8 mouse cellular contexts compared by ENCODE assay signal in the genomic region with DNA sequence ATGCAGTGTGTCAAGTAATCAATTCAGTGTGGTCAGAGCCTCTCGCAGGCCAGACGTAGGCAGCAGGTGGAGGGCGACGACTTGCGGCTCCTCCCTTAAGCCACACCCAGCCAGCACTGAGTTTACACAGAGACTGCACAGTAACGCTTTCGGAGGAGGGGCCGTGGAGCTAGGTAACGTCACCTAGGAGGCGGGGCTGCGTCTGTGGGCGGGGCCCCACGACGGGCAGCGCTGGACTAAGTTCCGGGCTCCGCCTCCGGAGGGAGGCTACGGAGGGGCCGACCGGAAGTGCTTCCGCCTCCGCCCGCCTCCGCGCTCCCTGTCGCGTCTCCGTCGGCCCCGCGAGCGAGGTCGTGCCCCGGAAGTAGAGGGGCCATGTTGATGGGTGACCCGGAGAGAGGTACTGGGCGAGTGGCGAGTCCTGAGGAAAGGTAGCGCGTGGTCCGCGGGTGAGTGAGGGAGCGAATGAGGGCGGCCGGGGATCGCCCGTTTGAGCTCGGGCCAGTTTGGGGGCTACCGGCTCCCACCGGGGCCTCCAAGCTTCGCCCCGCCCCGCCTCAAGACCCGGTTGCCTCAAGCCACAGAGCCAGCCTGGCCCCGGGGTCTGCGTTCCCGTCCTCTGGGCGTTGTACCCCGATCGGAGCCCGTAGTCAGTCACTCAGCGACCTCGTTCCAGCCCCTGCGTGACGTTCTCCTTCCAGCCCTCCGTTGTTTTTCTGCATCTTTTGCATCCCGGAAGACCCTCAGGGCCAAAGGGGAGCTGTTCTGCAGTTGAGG. TPM values are rescaled to one million over a fixed set of nuclear protein-coding genes. Genes with fewer than 3 reads are reported as not detected.
DNase-seq lines count a peak whose midpoint lies in the region; ATAC-seq and TF ChIP-seq lines count a peak whose summit lies in the region.

A gene (plus strand): TSS at position 286 of the 777 bp plus-strand sequence.

- H3K27me3 ChIP-seq in G1E (ENCODE audit: insufficient read depth, low read length) = peaks cover 13% of the 10 kb centered on the region
- H3K27me3 ChIP-seq in forebrain, postnatal 0 days (ENCODE audit: insufficient read depth, low read length) = no peaks in the 10 kb centered on the region
- no peaks in the 10 kb centered on the region for H3K27me3 ChIP-seq in lung, embryonic 15.5 days

- peaks cover 37% of the 10 kb centered on the region for H3K36me3 ChIP-seq in G1E (replicated peaks)
- peaks cover 26% of the 10 kb centered on the region for H3K36me3 ChIP-seq in forebrain, postnatal 0 days (ENCODE audit: insufficient read depth)
- peaks cover 26% of the 10 kb centered on the region for H3K36me3 ChIP-seq in lung, embryonic 15.5 days

- under 1% methylated on average over 65 of the region's 67 CpGs for WGBS in forebrain, postnatal 0 days
- 3% methylated on average over 59 of the region's 67 CpGs for WGBS in lung, embryonic 15.5 days

- peak; percentile 92 for DNase-seq in G1E (ENCODE audit: low spot score)
- DNase-seq in cerebellum, adult 18-20 months = peak; percentile 98
- DNase-seq in forebrain, postnatal 0 days = peak; percentile 95
- DNase-seq in heart, postnatal 4 days = peak; percentile 98
- DNase-seq in layer of hippocampus, adult 8-10 months (ENCODE audit: low spot score in 2 of 2) = peak; percentile 96 to 97
- peak; percentile 97 for DNase-seq in ovary, adult 18-20 months (ENCODE audit: low spot score)
- peak; percentile 100 for DNase-seq in thymus, postnatal 0 days (ENCODE audit: low spot score)

- no peaks in the 10 kb centered on the region for H3K9me3 ChIP-seq in G1E (replicated peaks)
- no peaks in the 10 kb centered on the region for H3K9me3 ChIP-seq in forebrain, postnatal 0 days (ENCODE audit: low read length)
- H3K9me3 ChIP-seq in lung, embryonic 15.5 days = no peaks in the 10 kb centered on the region

- H3K9ac ChIP-seq in forebrain, postnatal 0 days = peak within 1 kb of the TSS; percentile 86
- H3K9ac ChIP-seq in lung, embryonic 15.5 days = peak within 1 kb of the TSS; percentile 81

- ATAC-seq in G1E (ENCODE audit: extremely low read depth, insufficient number of reproducible peaks, low FRiP score, poor library complexity, severe bottlenecking) = peak; percentile 98
- peak; percentile 97 for ATAC-seq in forebrain, postnatal 0 days
- ATAC-seq in lung, embryonic 15.5 days (ENCODE audit: borderline replicate concordance, extremely low read depth, low FRiP score, low TSS enrichment) = peak; percentile 98

- H3K4me1 ChIP-seq in G1E (ENCODE audit: insufficient read depth, low read depth, low read length) = peaks cover 41% of the 10 kb centered on the region
- 0 out of 2 replicates have a peak, but pooled peaks cover 6% of the 10 kb centered on the region for H3K4me1 ChIP-seq in forebrain, postnatal 0 days (ENCODE audit: insufficient read depth)
- H3K4me1 ChIP-seq in lung, embryonic 15.5 days = peaks cover 15% of the 10 kb centered on the region

- H3K4me3 ChIP-seq in G1E (ENCODE audit: low read depth, low read length) = peak within 1 kb of the TSS; percentile 93
- H3K4me3 ChIP-seq in forebrain, postnatal 0 days (ENCODE audit: low read depth, low read length) = peak within 1 kb of the TSS; percentile 82
- peak within 1 kb of the TSS; percentile 85 for H3K4me3 ChIP-seq in lung, embryonic 15.5 days

- peak within 1 kb of the TSS; percentile 82 for H3K4me2 ChIP-seq in forebrain, postnatal 0 days (ENCODE audit: low read depth)
- H3K4me2 ChIP-seq in lung, embryonic 15.5 days = peak within 1 kb of the TSS; percentile 72

- H3K27ac ChIP-seq in forebrain, postnatal 0 days (ENCODE audit: low read depth, low read length) = peak within 1 kb of the TSS; percentile 88
- peak within 1 kb of the TSS; percentile 81 for H3K27ac ChIP-seq in lung, embryonic 15.5 days

- TF ChIP-seq CTCF in G1E (IDR thresholded peaks at IDR 0.05; ENCODE audit: low read depth, low read length) = no peak
- peak; percentile 18 for TF ChIP-seq CTCF in forebrain, postnatal 0 days (IDR thresholded peaks at IDR 0.05; ENCODE audit: low read depth)

RNA-seq across cellular contexts. Expression of the gene that starts here (rescaled TPM):
- total RNA-seq in G1E (2014; fragmentation: Nextera tagmentation) (35.4 and 44.9 TPM in 2 replicates), G1E (2017) (36.1 and 36.8 TPM in 2 replicates)
- 20.2 and 26.6 TPM in 2 replicates for polyA plus RNA-seq in G1E (2012)
- 28.1 and 37.0 TPM in 2 replicates for total RNA-seq in forebrain, postnatal 0 days (2014; rRNA removed)
- 13.5 and 20.0 TPM in 2 replicates for polyA plus RNA-seq in forebrain, postnatal 0 days (2015; fragmentation: Nextera tagmentation; extraction: Ambion mirVana)
- total RNA-seq in heart, postnatal 4 days (2021) = 10 to 100 TPM; 38.0 to 38.3 TPM
- total RNA-seq in layer of hippocampus, adult 8-10 months (2022) = 10 to 100 TPM; 27.6 to 34.5 (median 32.5) TPM
- polyA plus RNA-seq in lung, embryonic 15.5 days (2015; fragmentation: Nextera tagmentation; extraction: Ambion mirVana) = 28.4 and 28.9 TPM in 2 replicates
- polyA plus RNA-seq in thymus, postnatal 0 days (2015; fragmentation: Nextera tagmentation; extraction: Ambion mirVana) = 25.3 and 27.7 TPM in 2 replicates

Comparison
In these comparisons a context has a peak if more than half of its experiments do, and no peak if none do; other contexts are left out.
1. Peak in every context shown above with its lines: DNase-seq, ATAC-seq, H3K4me3 ChIP-seq and H3K27ac ChIP-seq.